Mouse (Mus musculus): Measurements from ENCODE around the gene Palm2. TPM values are rescaled to one million over a fixed set of nuclear protein-coding genes. Genes with fewer than 3 reads are reported as not detected.

Palm2 gene
- polyA plus RNA-seq, 1 experiment from 2014 or later = 1.5 TPM

DNA sequence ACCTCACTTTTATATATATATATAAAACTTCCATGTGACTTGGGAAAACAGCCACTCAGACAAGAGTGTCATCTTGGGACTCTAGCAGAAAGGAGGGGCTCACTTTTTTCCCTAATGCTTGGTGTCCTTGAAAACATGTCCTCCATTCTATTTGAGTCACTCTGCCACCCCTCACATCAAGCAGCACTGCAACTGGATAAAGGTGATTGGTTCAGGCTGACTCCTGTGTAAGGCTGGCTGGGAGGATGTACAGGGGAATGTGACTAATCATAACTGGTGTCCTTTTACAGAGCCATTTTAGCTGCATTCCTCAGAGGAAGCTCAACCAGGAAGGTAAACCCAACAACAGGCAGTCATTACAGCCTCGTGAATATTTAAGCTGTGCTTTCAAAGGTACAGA is 200.9 kb downstream of the Palm2 start:
- WGBS = 54% methylated on average over 1 of the region's 1 CpGs
- TF ChIP-seq EP300 (optimal IDR thresholded peaks at IDR 0.05) (no peak), CTCF (IDR thresholded peaks at IDR 0.05; ENCODE audit: low read depth) (no peak)
- ATAC-seq (ENCODE audit: low FRiP score, low TSS enrichment) = no peak

GRCm38 (mm10) chr4:57636782-57637482 is 202.9 kb downstream of the Palm2 start:
- no peak for DNase-seq (ENCODE audit: low spot score)
- TF ChIP-seq CTCF (IDR thresholded peaks at IDR 0.05; ENCODE audit: low read depth) (no peak), EP300 (optimal IDR thresholded peaks at IDR 0.05) (no peak)
- ATAC-seq (ENCODE audit: low FRiP score, low TSS enrichment) = 0 out of 2 replicates have a peak, but pooled peaks have one; percentile 53
- H3K27me3 ChIP-seq (ENCODE audit: control insufficient read depth, insufficient read depth, low read length) = no peaks in the 10 kb centered on the region
- 0 out of 2 replicates have a peak, but pooled peaks cover 2% of the 10 kb centered on the region for H3K4me1 ChIP-seq (replicated peaks; ENCODE audit: control insufficient read depth, insufficient read depth)
- H3K27ac ChIP-seq (replicated peaks) = no peak overlapping the region; the same call in 1 of the 2 replicates
- 26% methylated on average over 9 of the region's 9 CpGs for WGBS
- no peaks in the 10 kb centered on the region for H3K9me3 ChIP-seq (ENCODE audit: control insufficient read depth, low read length)
- no peaks in the 10 kb centered on the region for H3K36me3 ChIP-seq (ENCODE audit: control insufficient read depth, insufficient read depth, low read length)
- H3K9ac ChIP-seq (ENCODE audit: low read length) = no peak overlapping the region
- H3K4me2 ChIP-seq (replicated peaks; ENCODE audit: low read depth) = peak overlapping the region; percentile 55; the same call in 1 of the 2 replicates
- no peak overlapping the region for H3K4me3 ChIP-seq (ENCODE audit: low read depth, low read length)

More for the DNA sequence above, 200.9 kb downstream of the Palm2 start:
- Histone ChIP-seq H3K9me3 (ENCODE audit: control insufficient read depth, low read length) (no peaks in the 10 kb centered on the region), H3K4me3 (ENCODE audit: low read depth, low read length) (no peak overlapping the region), H3K9ac (ENCODE audit: low read length) (no peak overlapping the region), H3K4me1 (replicated peaks; ENCODE audit: control insufficient read depth, insufficient read depth) (0 out of 2 replicates have a peak, but pooled peaks cover 2% of the 10 kb centered on the region), H3K36me3 (ENCODE audit: control insufficient read depth, insufficient read depth, low read length) (no peaks in the 10 kb centered on the region), H3K27me3 (ENCODE audit: control insufficient read depth, insufficient read depth, low read length) (no peaks in the 10 kb centered on the region), H3K4me2 (replicated peaks; ENCODE audit: low read depth) (no peak overlapping the region), H3K27ac (replicated peaks) (no peak overlapping the region)
- no peak for DNase-seq (ENCODE audit: low spot score)

- H3K36me3 ChIP-seq (ENCODE audit: control insufficient read depth, insufficient read depth, low read length) = no peaks in the 10 kb centered on the region
- 0 out of 2 replicates have a peak, but pooled peaks cover 2% of the 10 kb centered on the region for H3K4me1 ChIP-seq (replicated peaks; ENCODE audit: control insufficient read depth, insufficient read depth)
- WGBS = 18% methylated on average over 24 of the region's 24 CpGs
- no peaks in the 10 kb centered on the region for H3K27me3 ChIP-seq (ENCODE audit: control insufficient read depth, insufficient read depth, low read length)
- peak overlapping the region; percentile 25 for H3K4me3 ChIP-seq (ENCODE audit: low read depth, low read length)
- no peaks in the 10 kb centered on the region for H3K9me3 ChIP-seq (ENCODE audit: control insufficient read depth, low read length)
- no peak overlapping the region; the same call in 1 of the 2 replicates for H3K27ac ChIP-seq (replicated peaks)
- peak overlapping the region; percentile 55 for H3K4me2 ChIP-seq (replicated peaks; ENCODE audit: low read depth)
- TF ChIP-seq EP300 (optimal IDR thresholded peaks at IDR 0.05) (no peak), CTCF (IDR thresholded peaks at IDR 0.05; ENCODE audit: low read depth) (no peak)
- ATAC-seq (ENCODE audit: low FRiP score, low TSS enrichment) (peak; percentile 56; the same call in 1 of the 2 replicates), DNase-seq (ENCODE audit: low spot score) (peak; percentile 29)
- H3K9ac ChIP-seq (ENCODE audit: low read length) = no peak overlapping the region; the same call in 1 of the 2 replicates
Measured at GRCm38 (mm10) chr4:57637636-57638386, 203.8 kb downstream of the Palm2 start.

DNA sequence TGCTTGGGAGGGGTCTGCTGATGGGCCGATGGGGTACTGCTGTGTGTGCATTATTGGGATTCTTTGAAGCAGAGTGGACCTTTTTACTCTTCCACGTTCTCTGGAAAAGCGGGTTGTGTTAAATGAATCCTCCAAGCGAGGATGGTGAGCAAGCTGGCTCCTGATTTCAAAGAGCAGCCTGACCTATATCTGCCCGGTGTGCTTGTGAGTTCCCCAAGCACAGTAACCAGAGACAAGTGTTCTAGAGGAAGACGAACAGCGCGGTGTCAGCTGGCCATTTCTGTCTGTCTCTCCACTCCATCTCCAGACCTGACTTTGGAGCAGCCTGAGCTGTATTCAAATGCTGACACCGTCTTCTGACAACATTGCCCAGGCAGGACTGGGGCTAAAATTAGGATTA is 204.9 kb downstream of the Palm2 start:
- H3K9ac ChIP-seq (ENCODE audit: low read length) = no peak overlapping the region
- no peak overlapping the region for H3K4me2 ChIP-seq (replicated peaks; ENCODE audit: low read depth)
- no peak for ATAC-seq (ENCODE audit: low FRiP score, low TSS enrichment)
- no peak for DNase-seq (ENCODE audit: low spot score)
- H3K4me3 ChIP-seq (ENCODE audit: low read depth, low read length) = no peak overlapping the region
- no peaks in the 10 kb centered on the region for H3K36me3 ChIP-seq (ENCODE audit: control insufficient read depth, insufficient read depth, low read length)
- 0 out of 2 replicates have a peak, but pooled peaks cover 2% of the 10 kb centered on the region for H3K4me1 ChIP-seq (replicated peaks; ENCODE audit: control insufficient read depth, insufficient read depth)
- H3K9me3 ChIP-seq (ENCODE audit: control insufficient read depth, low read length) = no peaks in the 10 kb centered on the region
- TF ChIP-seq EP300 (optimal IDR thresholded peaks at IDR 0.05) = no peak
- no peak for TF ChIP-seq CTCF (IDR thresholded peaks at IDR 0.05; ENCODE audit: low read depth)
- WGBS = 78% methylated on average over 9 of the region's 9 CpGs
- H3K27me3 ChIP-seq (ENCODE audit: control insufficient read depth, insufficient read depth, low read length) = no peaks in the 10 kb centered on the region
- H3K27ac ChIP-seq (replicated peaks) = no peak overlapping the region

GRCm38 (mm10) chr4:57640222-57640621 is 206.2 kb downstream of the Palm2 start:
- no peaks in the 10 kb centered on the region for H3K9me3 ChIP-seq (ENCODE audit: control insufficient read depth, low read length)
- 0 out of 2 replicates have a peak, but pooled peaks cover 2% of the 10 kb centered on the region for H3K4me1 ChIP-seq (replicated peaks; ENCODE audit: control insufficient read depth, insufficient read depth)
- H3K27ac ChIP-seq (replicated peaks) = no peak overlapping the region
- H3K4me2 ChIP-seq (replicated peaks; ENCODE audit: low read depth) = peak overlapping the region; percentile 36; the same call in 1 of the 2 replicates
- H3K9ac ChIP-seq (ENCODE audit: low read length) = no peak overlapping the region
- DNase-seq (ENCODE audit: low spot score) = no peak
- H3K4me3 ChIP-seq (ENCODE audit: low read depth, low read length) = no peak overlapping the region
- TF ChIP-seq CTCF (IDR thresholded peaks at IDR 0.05; ENCODE audit: low read depth) (no peak), EP300 (optimal IDR thresholded peaks at IDR 0.05) (no peak)
- WGBS = 28% methylated on average over 7 of the region's 7 CpGs
- H3K36me3 ChIP-seq (ENCODE audit: control insufficient read depth, insufficient read depth, low read length) = no peaks in the 10 kb centered on the region
- no peak for ATAC-seq (ENCODE audit: low FRiP score, low TSS enrichment)
- no peaks in the 10 kb centered on the region for H3K27me3 ChIP-seq (ENCODE audit: control insufficient read depth, insufficient read depth, low read length)
